Mouse (Mus musculus): ENCODE results near the gene Tctn1. TPM values are rescaled to one million over a fixed set of nuclear protein-coding genes. Genes with fewer than 3 reads are reported as not detected.

Gene Tctn1
- polyA plus RNA-seq, 1 experiment from 2014 or later: 6.5 TPM

DNA sequence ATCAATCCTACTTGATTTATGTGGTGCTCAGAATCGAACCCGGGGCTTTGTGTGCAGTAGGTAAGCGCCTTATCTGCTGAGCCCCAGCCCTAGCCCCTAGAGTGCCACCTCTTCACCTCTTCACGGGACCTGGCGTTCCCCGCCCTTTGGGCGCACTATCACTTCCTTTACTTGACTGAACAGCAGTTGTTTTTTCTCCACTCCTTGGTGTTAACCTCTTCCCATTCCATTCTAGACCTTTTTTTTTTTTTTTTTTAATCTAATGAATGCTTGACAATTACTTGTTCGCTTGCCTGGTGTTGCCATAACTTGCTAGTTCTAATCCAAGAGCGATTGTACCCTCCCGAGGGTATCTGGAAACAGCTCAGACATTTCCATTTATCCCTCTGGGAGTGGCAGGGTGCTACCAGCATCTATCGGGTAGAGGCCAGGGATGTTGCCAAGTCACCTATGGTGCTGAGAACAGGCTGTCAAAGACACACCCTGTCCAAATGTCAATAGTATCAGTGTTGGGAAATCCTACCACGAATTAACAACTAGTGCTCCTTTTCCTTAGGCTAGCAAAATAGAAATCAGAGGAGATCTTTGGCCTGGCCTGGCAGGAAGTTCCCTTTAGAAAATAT, 15.7 kb upstream of the Tctn1 start:
- H3K4me1 ChIP-seq (replicated peaks; ENCODE audit: control insufficient read depth, insufficient read depth, low read length): no peaks in the 10 kb centered on the region
- H3K9me3 ChIP-seq (ENCODE audit: control insufficient read depth, low read length): no peaks in the 10 kb centered on the region
- no peaks in the 10 kb centered on the region for H3K27me3 ChIP-seq (ENCODE audit: control insufficient read depth, insufficient read depth, low read length)

DNA sequence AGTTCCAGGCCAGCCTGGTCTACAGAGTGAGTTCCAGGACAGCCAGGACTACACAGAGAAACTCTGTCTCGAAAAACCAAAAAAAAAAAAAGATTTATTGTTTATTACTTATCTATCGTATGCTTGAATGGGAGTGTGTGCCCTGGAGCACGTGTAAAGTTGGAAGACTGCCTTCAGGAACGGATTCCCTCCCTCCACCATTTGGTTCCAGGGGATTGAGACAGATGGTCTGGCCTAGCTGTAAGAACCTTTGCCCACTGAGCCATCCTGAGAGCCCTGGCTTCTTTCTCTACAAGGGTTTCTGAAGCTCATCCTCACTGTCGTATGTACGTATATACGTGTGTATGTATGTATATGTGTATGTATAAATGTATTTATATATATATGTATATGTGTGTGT, 14.7 kb upstream of the Tctn1 start:
- H3K27me3 ChIP-seq (ENCODE audit: control insufficient read depth, insufficient read depth, low read length): no peaks in the 10 kb centered on the region
- H3K4me2 ChIP-seq (replicated peaks): no peak overlapping the region
- no peak for ATAC-seq (ENCODE audit: low FRiP score)
- no peak for DNase-seq (ENCODE audit: low spot score)
- H3K27ac ChIP-seq: no peak overlapping the region
- no peaks in the 10 kb centered on the region for H3K9me3 ChIP-seq (ENCODE audit: control insufficient read depth, low read length)
- 90% methylated on average over 7 of the region's 7 CpGs for WGBS
- no peak overlapping the region for H3K9ac ChIP-seq
- no peaks in the 10 kb centered on the region for H3K4me1 ChIP-seq (replicated peaks; ENCODE audit: control insufficient read depth, insufficient read depth, low read length)
- H3K4me3 ChIP-seq (replicated peaks; ENCODE audit: low read length): no peak overlapping the region
- no peaks in the 10 kb centered on the region for H3K36me3 ChIP-seq (replicated peaks; ENCODE audit: control insufficient read depth, insufficient read depth)

More for the DNA sequence above, 15.7 kb upstream of the Tctn1 start:
- Histone ChIP-seq H3K36me3 (replicated peaks; ENCODE audit: control insufficient read depth, insufficient read depth) (no peaks in the 10 kb centered on the region), H3K4me2 (replicated peaks) (no peak overlapping the region), H3K27ac (no peak overlapping the region), H3K4me3 (replicated peaks; ENCODE audit: low read length) (no peak overlapping the region), H3K9ac (no peak overlapping the region)
- no peak for ATAC-seq (ENCODE audit: low FRiP score)
- 86% methylated on average over 12 of the region's 12 CpGs for whole genome bisulfite sequencing
- DNase-seq (ENCODE audit: low spot score): no peak

DNA sequence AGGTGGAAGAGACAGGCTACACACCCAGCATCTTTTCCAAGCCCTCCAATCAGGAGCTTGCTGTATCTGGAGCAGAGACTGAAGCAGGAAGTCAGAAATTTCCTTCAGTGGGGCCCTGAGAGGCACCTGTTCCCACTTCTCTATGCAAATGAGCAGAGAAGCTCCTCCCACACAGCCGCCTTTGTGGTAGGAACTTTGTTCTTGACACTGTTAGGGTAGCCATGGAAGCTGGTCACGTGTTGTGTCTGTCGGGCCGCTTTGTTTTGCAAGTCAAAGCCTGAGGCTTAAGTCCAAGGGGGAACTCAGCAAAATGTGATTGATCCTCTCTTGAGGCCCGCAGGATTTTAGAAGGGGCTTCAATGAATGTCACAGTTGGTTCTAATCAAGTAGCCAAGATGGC, 10.5 kb upstream of the Tctn1 start:
- H3K4me3 ChIP-seq (replicated peaks; ENCODE audit: low read length): no peak overlapping the region
- H3K27me3 ChIP-seq (ENCODE audit: control insufficient read depth, insufficient read depth, low read length): no peaks in the 10 kb centered on the region
- H3K27ac ChIP-seq: no peak overlapping the region
- no peak overlapping the region for H3K4me2 ChIP-seq (replicated peaks)
- H3K4me1 ChIP-seq (replicated peaks; ENCODE audit: control insufficient read depth, insufficient read depth, low read length): no peaks in the 10 kb centered on the region
- H3K36me3 ChIP-seq (replicated peaks; ENCODE audit: control insufficient read depth, insufficient read depth): no peaks in the 10 kb centered on the region
- 9% methylated on average over 5 of the region's 5 CpGs for WGBS
- H3K9ac ChIP-seq: no peak overlapping the region
- ATAC-seq (ENCODE audit: low FRiP score) (no peak), DNase-seq (ENCODE audit: low spot score) (no peak)
- H3K9me3 ChIP-seq (ENCODE audit: control insufficient read depth, low read length): no peaks in the 10 kb centered on the region

DNA sequence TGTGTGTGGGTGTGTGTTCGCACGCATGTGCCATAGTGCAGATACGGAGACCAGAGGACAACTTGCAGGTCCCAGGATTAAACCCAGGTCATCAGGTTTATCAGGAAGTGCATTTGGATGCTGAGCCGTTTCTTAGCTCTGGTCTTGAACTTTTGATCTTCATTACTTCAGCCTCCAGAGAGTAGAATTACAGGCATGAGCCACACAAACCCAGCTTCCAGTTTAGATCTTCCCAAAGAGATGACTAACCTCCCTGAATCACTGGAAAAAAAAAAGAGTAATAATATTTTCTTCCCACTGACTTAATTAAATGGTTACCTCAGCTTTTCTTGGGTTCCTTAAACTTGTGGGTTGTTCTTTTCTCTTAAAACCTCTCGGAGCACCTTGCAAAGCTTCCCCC, 8.6 kb upstream of the Tctn1 start:
- ATAC-seq (ENCODE audit: low FRiP score) (no peak), DNase-seq (ENCODE audit: low spot score) (no peak)
- H3K9ac ChIP-seq: no peak overlapping the region
- no peaks in the 10 kb centered on the region for H3K27me3 ChIP-seq (ENCODE audit: control insufficient read depth, insufficient read depth, low read length)
- no peak overlapping the region for H3K27ac ChIP-seq
- H3K4me2 ChIP-seq (replicated peaks): no peak overlapping the region
- H3K4me1 ChIP-seq (replicated peaks; ENCODE audit: control insufficient read depth, insufficient read depth, low read length): no peaks in the 10 kb centered on the region
- 90% methylated on average over 5 of the region's 5 CpGs for WGBS
- H3K36me3 ChIP-seq (replicated peaks; ENCODE audit: control insufficient read depth, insufficient read depth): no peaks in the 10 kb centered on the region
- H3K4me3 ChIP-seq (replicated peaks; ENCODE audit: low read length): no peak overlapping the region
- no peaks in the 10 kb centered on the region for H3K9me3 ChIP-seq (ENCODE audit: control insufficient read depth, low read length)

DNA sequence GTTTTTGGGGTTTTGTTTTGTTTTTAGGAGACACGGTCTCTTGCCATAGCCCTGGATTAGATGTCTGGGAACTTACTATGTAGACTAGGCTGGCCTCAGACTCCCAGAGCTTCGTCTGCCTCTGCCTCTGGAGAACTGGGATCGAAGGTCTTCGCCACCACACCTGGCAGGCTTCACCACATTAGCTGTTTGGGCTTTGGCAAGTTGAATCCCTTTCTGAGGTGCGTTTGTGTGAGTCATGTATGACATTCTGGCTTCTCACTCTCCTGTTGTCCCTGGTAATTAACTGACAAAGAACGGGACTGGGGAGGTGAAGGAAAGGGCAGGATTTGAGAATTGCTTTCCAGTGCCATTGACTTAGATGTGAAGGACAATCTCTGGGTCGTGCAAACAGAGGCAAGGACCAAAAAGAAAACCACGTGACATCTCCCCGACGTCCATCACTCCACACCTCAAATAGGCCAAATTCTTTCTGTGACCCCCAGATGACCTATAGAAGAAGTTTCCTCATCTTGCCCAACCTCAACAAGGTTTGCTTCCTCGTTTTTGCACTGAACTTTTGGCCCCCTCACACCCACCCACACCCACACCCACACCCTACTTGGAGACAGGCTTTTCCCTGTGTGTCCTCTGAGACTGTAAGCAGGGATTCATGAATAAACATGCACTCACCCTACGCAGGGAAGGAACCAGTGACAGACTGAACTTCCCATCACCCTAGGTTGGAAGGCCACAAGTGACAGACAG, 4.8 kb upstream of the Tctn1 start:
- 74% methylated on average over 12 of the region's 12 CpGs for WGBS
- Histone ChIP-seq H3K4me2 (replicated peaks) (no peak overlapping the region), H3K9ac (no peak overlapping the region), H3K27ac (no peak overlapping the region), H3K4me1 (replicated peaks; ENCODE audit: control insufficient read depth, insufficient read depth, low read length) (no peaks in the 10 kb centered on the region), H3K9me3 (ENCODE audit: control insufficient read depth, low read length) (no peaks in the 10 kb centered on the region), H3K4me3 (replicated peaks; ENCODE audit: low read length) (no peak overlapping the region), H3K27me3 (ENCODE audit: control insufficient read depth, insufficient read depth, low read length) (no peaks in the 10 kb centered on the region), H3K36me3 (replicated peaks; ENCODE audit: control insufficient read depth, insufficient read depth) (no peaks in the 10 kb centered on the region)
- ATAC-seq (ENCODE audit: low FRiP score) (no peak), DNase-seq (ENCODE audit: low spot score) (no peak)

DNA sequence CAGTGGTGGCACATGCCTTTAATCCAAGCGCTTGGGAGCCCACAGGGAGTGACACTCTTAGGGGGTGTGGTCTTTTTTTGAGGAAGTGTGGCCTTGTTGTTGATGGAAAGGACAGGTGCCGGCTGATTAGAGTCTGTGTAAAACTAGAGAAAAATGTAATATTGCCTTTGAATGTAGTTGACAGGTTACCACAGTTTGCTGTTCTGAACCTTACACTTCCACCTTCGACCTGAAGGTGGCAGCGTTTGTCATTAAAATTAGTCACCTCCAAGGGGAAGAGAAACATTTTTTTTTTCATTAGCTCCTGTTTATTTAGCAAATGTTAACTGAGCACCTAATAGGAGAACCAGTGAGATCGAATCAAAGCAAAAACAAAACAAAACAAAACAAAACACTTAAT, 3.6 kb upstream of the Tctn1 start:
- DNase-seq (ENCODE audit: low spot score): peak; percentile 86
- WGBS: 28% methylated on average over 5 of the region's 5 CpGs

DNA sequence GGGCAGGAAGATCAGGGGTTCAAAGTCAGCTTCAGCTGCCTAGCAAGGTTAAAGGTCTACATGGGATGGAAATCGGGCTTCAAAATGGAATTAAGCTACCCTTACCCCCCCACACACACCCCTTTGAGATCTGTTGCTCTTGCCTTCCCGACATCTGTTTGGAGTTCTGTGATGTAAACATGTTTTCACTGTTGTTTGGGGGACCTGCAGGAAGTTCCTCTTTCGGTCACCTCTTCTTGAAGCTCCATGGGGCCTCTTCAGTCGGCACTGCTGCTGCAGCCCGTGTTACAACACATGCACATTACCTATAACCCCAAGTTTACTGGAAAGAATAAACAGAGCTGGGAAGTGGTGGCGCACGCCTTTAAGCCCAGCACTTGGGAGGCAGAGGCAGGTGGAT, 2.9 kb upstream of the Tctn1 start:
- H3K36me3 ChIP-seq (replicated peaks; ENCODE audit: control insufficient read depth, insufficient read depth): no peaks in the 10 kb centered on the region
- H3K9me3 ChIP-seq (ENCODE audit: control insufficient read depth, low read length): no peaks in the 10 kb centered on the region
- H3K27ac ChIP-seq: no peak overlapping the region
- ATAC-seq (ENCODE audit: low FRiP score): no peak
- peaks cover 9% of the 10 kb centered on the region for H3K4me1 ChIP-seq (replicated peaks; ENCODE audit: control insufficient read depth, insufficient read depth, low read length)
- WGBS: 83% methylated on average over 7 of the region's 7 CpGs
- no peak overlapping the region for H3K9ac ChIP-seq
- H3K4me3 ChIP-seq (replicated peaks; ENCODE audit: low read length): no peak overlapping the region
- no peak overlapping the region for H3K4me2 ChIP-seq (replicated peaks)
- H3K27me3 ChIP-seq (ENCODE audit: control insufficient read depth, insufficient read depth, low read length): no peaks in the 10 kb centered on the region
- DNase-seq (ENCODE audit: low spot score): no peak

More for the DNA sequence above, 3.6 kb upstream of the Tctn1 start:
- no peak overlapping the region for H3K4me3 ChIP-seq (replicated peaks; ENCODE audit: low read length)
- no peaks in the 10 kb centered on the region for H3K9me3 ChIP-seq (ENCODE audit: control insufficient read depth, low read length)
- H3K4me1 ChIP-seq (replicated peaks; ENCODE audit: control insufficient read depth, insufficient read depth, low read length): peaks cover 9% of the 10 kb centered on the region
- no peaks in the 10 kb centered on the region for H3K27me3 ChIP-seq (ENCODE audit: control insufficient read depth, insufficient read depth, low read length)
- no peak overlapping the region for H3K9ac ChIP-seq
- H3K4me2 ChIP-seq (replicated peaks): no peak overlapping the region
- no peak for ATAC-seq (ENCODE audit: low FRiP score)
- H3K36me3 ChIP-seq (replicated peaks; ENCODE audit: control insufficient read depth, insufficient read depth): no peaks in the 10 kb centered on the region
- H3K27ac ChIP-seq: no peak overlapping the region

DNA sequence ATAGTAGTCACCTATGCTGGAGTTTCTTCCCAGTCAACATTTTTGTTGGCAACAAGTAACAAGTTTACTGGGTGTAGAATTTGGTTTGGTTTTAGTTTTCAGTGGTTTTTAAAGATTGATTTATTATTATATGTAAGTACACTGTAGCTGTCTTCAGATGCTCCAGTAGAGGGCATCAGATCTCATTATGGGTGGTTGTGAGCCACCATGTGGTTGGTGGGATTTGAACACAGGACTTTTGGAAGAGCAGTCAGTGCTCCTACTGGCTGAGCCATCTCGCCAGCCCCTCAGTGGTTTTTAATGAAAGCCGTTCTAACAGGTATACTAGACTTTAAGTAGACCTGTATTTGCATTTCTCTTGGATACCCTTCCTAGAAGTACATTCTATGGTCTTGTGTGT, 1.7 kb upstream of the Tctn1 start:
- DNase-seq (ENCODE audit: low spot score) (no peak), ATAC-seq (ENCODE audit: low FRiP score) (no peak)
- Histone ChIP-seq H3K36me3 (replicated peaks; ENCODE audit: control insufficient read depth, insufficient read depth) (no peaks in the 10 kb centered on the region), H3K4me2 (replicated peaks) (no peak overlapping the region), H3K9me3 (ENCODE audit: control insufficient read depth, low read length) (no peaks in the 10 kb centered on the region), H3K27me3 (ENCODE audit: control insufficient read depth, insufficient read depth, low read length) (no peaks in the 10 kb centered on the region), H3K4me1 (replicated peaks; ENCODE audit: control insufficient read depth, insufficient read depth, low read length) (peaks cover 9% of the 10 kb centered on the region), H3K9ac (no peak overlapping the region), H3K4me3 (replicated peaks; ENCODE audit: low read length) (no peak overlapping the region), H3K27ac (no peak overlapping the region)
- 100% methylated on average over 2 of the region's 2 CpGs for WGBS

DNA sequence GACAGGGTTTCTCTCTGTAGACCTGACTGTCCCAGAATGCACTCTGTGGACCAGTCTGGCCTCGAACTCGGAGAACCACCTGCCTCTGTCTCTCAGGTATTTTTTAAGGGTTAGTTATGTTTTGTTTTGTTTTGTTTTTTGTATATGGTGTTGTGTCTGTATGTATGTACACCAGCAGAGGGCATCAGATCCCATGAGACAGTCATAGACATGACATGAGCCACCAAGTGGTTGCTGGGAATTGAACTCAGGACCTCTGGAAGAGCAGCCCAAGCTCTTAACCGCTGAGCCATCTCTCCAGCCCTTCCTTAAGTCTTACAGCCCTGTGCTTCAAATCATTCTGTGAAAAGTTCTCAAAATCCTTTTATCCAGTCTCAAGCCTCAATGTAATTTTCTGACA, 927 bp upstream of the Tctn1 start:
- H3K27ac ChIP-seq: no peak overlapping the region
- H3K36me3 ChIP-seq (replicated peaks; ENCODE audit: control insufficient read depth, insufficient read depth): no peaks in the 10 kb centered on the region
- ATAC-seq (ENCODE audit: low FRiP score) (no peak), DNase-seq (ENCODE audit: low spot score) (no peak)
- H3K27me3 ChIP-seq (ENCODE audit: control insufficient read depth, insufficient read depth, low read length): no peaks in the 10 kb centered on the region
- no peaks in the 10 kb centered on the region for H3K9me3 ChIP-seq (ENCODE audit: control insufficient read depth, low read length)
- no peak overlapping the region for H3K9ac ChIP-seq
- H3K4me1 ChIP-seq (replicated peaks; ENCODE audit: control insufficient read depth, insufficient read depth, low read length): peaks cover 9% of the 10 kb centered on the region
- 68% methylated on average over 3 of the region's 3 CpGs for WGBS
- H3K4me2 ChIP-seq (replicated peaks): no peak overlapping the region
- H3K4me3 ChIP-seq (replicated peaks; ENCODE audit: low read length): no peak overlapping the region

Data from hindbrain, embryonic 14.5 days (tissue).